Mouse (Mus musculus): ENCODE results near the gene Hemk1.

The Hemk1 gene

DNA sequence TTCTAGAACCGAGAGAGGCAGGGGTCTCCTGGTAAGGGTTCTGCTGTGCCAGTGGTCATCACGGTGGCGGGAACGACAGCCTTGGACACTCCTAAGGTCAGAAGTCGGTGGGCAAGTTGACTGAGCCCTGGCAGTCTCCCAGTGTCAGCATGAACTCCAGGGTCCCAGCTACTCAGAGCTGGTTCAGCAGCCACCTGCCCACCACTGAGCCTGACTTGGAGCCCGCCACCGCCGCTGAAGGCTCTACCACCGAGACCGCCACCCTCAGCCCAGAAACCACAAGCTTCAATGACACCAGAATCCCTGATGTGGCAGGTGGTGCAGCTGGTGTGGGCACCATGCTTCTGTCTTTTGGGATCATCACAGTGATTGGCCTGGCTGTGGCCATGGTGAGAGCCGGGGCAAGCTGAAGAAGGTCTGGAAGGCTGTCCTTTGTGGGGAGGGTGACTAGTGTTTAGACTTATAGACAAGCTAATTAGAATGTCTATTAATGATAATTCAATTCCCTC is 4.1 kb upstream of the Hemk1 start:
- DNase-seq = no peak

DNA sequence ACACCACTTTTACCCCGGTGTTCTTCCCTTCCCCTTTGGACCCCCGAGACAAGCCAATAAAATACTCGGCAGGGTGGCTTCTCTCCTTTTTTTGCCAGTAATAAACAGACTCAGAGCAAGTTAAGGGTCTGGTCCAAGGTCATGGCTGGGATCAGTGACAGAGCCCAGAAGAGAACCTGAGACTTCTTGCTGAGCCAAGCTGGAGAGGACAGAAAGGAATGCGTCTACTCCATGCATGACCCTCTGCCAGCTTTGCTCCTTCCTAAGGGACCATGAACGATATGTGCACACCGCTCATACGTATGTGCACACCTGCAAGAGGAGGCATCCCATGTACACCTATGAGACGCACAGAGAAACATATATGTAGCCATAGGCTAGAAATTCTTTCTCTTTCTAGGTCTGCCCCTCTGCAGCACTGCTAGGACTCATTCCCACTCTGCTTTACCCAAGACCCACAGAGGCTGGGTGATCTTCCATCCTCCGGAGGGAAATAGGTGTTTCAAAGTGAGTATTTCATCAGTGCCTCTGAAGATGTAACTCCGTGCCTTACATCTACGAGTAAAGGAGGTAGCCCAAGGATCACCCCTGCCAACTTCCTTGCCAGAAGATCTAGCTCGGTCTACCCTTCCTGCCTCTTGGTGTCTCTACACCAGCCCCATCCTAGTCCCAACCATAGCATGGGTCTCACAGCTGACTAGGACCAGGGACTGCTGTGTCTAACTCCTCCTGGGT is 2.9 kb upstream of the Hemk1 start:
- no peak for DNase-seq

DNA sequence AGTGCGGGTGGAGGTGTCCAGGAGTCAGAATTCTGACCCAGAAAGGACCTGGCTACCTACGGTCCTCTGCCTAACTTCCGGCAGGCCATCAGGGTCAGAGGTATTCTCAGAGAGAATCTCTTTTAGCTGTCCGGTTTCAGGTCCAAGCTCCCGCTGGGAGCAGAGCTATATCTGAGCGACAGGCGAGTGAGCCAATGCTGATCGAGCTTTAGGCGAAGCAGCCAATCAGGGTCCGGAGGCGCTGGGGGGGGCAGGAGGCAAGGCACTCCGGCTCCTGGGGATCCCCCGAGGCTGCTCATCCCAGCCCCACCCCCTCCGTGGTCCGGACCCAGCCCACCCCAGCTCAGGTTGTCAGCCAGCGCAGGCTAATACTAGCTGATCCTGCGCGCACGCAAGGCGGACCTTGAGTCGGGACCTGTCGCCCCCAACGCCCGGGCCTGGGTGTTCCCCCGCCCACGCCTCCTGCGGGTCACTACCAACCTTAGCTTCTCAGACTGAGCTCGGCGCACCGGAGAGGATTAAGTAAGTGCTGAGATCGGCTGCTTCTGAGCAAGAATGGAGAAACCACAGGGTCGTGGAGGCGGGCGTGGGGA is 2.2 kb upstream of the Hemk1 start, which contains the start of gene 6430571L13Rik:
Gene 6430571L13Rik (plus strand): TSS at position 336 of the 593 bp plus-strand sequence.
- peak; percentile 92 for DNase-seq

- no peak for DNase-seq
Observed at GRCm38 (mm10) chr9:107336386-107336785, 1.8 kb downstream of the Hemk1 start.

- DNase-seq = peak; percentile 36
Observed at GRCm38 (mm10) chr9:107335909-107336308, 2.2 kb downstream of the Hemk1 start.

DNA sequence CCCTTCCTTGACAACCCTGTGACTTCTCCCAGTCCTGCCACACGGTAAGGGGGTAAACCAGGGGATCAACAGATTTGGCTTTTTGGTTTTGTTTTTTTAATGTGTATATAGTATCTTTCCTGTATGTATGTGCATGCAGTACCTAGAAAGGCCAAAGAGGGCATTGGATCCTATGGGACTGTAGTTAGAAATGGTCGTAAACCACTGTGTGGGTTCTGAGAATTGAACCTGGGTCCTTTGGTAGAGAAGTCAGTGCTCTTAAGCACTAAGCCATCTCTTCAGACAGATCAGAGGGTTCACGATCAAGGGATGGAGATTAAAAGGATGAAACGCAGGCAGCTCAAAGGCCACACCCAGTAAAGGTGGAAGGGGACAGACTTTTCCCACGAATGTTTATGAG is 3.1 kb downstream of the Hemk1 start:
- no peak for DNase-seq

DNA sequence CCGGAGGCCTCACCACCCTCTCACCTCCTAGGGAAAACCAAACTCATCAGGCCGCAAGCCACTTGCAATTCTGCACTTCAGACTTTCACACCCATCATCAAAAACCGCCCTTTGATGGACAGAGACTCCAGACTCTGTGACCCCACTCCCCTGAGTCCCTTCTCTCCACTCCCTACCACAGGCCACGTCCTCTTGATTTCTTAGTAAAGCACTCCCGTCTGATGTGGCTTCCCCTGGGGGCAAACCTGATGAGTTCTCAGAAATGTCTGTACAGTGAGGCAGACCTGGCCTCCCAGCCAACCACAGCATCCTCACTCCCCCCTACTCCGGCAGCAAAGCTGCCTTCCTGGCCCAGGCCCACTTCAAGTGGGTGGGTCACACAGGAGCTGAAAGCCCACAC is 3.8 kb downstream of the Hemk1 start:
- DNase-seq = no peak

- no peak for DNase-seq
Observed at GRCm38 (mm10) chr9:107333686-107334085, 4.5 kb downstream of the Hemk1 start.

DNA sequence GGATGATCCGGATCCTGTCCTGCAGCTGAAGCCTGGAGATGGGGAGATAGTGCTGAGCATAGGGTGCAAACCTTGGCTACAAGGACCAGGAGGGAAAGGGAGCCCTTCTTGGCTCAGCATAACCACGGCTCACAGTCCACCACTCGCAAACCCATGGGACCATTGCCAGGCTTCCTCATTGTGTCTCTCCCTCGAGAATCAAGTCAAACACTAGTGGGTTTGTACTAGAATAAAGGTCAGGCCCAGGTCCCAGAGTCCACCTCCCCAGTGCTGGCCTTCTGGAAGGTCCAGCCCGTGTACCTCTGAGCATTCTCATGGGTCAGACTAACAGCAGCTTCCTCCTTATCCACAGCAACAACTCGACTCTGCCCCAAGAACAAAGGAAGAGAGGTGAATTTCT is 7.4 kb downstream of the Hemk1 start:
- no peak for DNase-seq

DNA sequence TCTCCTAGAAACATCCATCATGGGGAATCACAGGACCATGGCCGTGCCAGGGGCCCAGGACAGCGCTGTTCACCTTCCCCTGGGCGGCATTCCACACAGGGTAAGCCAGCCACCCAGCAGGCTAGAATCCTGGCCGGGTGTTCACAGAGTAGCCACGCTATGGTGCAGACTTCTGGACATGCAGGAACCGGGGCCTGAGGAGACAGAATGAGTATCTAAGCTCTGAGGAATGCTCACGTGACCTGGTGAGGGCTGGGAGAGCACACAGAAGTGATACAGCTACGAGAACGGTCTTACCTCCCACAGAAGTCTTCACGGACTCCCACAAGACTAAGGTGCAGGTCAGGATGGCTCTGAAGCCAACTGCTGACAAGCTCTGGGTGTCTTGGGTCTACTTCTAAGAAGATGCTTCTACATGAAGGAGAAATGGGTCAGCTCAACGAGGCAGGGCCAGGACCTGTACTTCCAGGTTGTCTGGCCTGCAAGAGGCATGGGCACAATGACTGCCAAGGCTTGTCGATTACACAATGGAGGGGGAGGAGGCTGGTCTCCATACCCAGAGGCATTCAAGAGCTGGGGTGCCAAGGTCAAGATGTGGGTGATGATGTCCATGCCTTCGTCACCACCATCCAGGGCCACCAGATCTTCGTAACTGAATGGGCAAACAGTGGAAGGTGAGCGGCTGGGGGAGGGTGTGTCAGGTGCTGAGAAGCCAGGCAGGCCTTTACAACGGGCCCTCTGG is 10.1 kb downstream of the Hemk1 start:
- DNase-seq = no peak

- DNase-seq = no peak
Observed at GRCm38 (mm10) chr9:107325904-107326303, 12.2 kb downstream of the Hemk1 start.

GRCm38 (mm10) chr9:107324799-107325561 is 13.2 kb downstream of the Hemk1 start:
- DNase-seq = no peak

DNA sequence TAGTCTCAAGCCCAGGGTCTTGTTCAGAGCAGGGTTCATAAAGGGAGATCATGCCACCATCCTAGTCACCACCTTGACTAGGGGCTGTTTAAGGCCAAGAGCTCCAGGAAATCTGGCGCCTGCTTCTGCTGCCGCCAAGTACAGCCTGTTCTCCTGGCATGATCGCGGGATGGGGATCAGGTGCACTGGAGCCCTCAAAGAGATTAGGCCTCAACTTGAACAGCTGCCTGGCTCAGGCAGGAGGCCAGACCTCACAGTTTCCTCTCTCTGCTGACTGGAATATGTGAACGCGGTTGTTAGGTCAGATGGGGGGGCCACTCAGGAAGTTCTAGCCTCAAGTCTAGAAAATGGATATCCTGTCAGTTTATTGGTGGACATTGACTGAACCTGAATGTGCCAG is 14.6 kb downstream of the Hemk1 start:
- DNase-seq = no peak

GRCm38 (mm10) chr9:107322461-107323050 is 15.6 kb downstream of the Hemk1 start:
- no peak for DNase-seq

DNA sequence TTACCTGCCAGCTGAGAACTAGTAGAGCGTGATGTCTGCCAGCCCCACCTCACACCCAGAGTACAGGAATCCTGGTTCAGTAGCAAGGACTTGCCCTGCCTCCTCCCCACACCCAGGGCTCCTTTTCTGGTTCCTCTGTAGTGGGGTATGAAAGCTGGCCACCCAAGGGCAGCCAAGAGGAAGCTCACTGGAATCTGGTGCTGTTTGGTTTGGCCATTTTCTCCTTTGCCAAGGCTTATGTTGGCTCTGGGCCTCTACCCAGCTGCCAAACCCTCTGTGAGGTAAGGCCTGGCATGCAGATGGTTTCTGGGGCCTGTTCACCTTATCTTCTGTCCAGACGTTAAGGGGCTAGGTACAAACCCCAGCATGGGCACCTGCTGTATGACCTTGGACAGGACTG is 22.4 kb downstream of the Hemk1 start:
- no peak for DNase-seq

- no peak for DNase-seq
Observed at GRCm38 (mm10) chr9:107313926-107314325, 24.2 kb downstream of the Hemk1 start.

DNA sequence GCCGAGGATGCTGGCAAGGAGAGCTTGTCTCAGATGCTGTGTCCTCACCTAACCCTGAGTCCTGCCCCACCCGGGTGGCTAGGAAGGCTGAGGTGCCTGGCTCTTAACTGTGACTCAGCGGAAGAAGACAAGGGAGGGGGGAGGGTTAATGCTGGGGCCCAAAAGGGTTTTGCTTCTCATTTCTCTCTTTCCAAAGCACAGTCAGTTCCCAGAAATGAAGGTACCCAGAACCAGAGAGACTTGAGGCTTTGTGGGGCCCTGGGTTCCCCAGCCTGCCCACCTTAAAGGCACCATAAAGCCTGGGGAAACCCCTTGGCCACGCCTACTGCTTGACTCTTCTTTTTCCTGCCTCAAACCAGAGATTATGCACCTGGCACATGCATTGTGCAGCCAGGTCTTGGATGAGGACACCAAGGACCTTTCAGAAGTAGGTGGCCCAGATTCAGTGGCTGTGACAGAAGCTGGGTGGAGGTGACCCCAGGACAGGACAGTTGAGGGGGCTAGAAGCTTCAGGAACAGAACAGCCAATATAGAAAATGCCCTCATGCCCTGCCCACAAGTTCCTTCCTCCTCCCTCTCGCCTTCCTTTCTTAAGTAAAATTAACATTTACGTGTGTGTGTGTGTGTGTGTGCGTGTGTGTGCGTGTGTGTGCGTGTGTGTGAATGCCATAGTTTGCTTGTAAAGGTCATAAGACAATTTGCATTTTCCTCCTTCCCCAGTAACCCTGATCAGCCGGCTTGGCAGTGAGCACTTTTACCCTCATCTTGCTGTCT is 25.2 kb downstream of the Hemk1 start:
- no peak for DNase-seq

GRCm38 (mm10) chr9:107309600-107309999 is 28.6 kb downstream of the Hemk1 start:
- DNase-seq = no peak

GRCm38 (mm10) chr9:107309171-107309570 is 29.0 kb downstream of the Hemk1 start:
- no peak for DNase-seq

- no peak for DNase-seq
Observed at GRCm38 (mm10) chr9:107308346-107309000, 29.7 kb downstream of the Hemk1 start.

DNA sequence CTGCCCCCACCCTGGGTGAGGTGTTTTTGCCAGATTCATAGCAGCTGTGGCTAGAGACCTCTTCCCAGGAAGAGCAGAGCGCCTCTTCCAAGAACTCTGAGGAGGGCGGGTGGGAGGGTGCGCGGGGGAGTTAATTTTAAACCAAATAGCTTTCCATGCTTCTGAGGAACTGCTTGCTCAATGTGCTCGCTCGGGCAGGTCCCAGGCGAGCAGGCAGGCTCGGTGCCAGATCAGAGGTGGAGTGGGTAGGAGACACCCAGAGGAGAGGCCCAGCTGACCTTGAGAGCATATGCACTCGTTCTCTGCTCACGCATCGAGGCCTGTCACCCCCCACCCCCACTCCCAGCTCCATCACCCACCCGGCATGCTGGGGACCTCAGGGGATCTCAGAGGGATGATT is 30.3 kb downstream of the Hemk1 start:
- no peak for DNase-seq

Measured in layer of hippocampus, adult 9-11 months (tissue).